Mouse (Mus musculus): ENCODE results near the gene Tmem178b. TPM values are rescaled to one million over a fixed set of nuclear protein-coding genes. Genes with fewer than 3 reads are reported as not detected.

Gene Tmem178b
- polyA plus RNA-seq, 1 experiment from 2014 or later: 1.2 TPM

- H3K4me1 ChIP-seq (ENCODE audit: control insufficient read depth, insufficient read depth, low read length): peaks cover 3% of the 10 kb centered on the region; the same call in 1 of the 2 replicates
- H3K27me3 ChIP-seq (ENCODE audit: control insufficient read depth, insufficient read depth, low read length): no peaks in the 10 kb centered on the region
- no peak overlapping the region for H3K27ac ChIP-seq (ENCODE audit: low read length)
- H3K36me3 ChIP-seq (ENCODE audit: control insufficient read depth, insufficient read depth, low read length): no peaks in the 10 kb centered on the region
- H3K4me3 ChIP-seq (replicated peaks; ENCODE audit: low read length): no peak overlapping the region
- WGBS: 81% methylated on average over 2 of the region's 2 CpGs
- no peak for ATAC-seq (ENCODE audit: insufficient read depth, low FRiP score)
- H3K9me3 ChIP-seq (replicated peaks; ENCODE audit: control insufficient read depth, low read length): no peaks in the 10 kb centered on the region
- no peak overlapping the region for H3K4me2 ChIP-seq (ENCODE audit: low read depth, low read length)
- no peak overlapping the region for H3K9ac ChIP-seq (ENCODE audit: low read length)
These were observed 42.7 kb downstream of the Tmem178b start for GRCm38 (mm10) chr6:39915636-39916281.

DNA sequence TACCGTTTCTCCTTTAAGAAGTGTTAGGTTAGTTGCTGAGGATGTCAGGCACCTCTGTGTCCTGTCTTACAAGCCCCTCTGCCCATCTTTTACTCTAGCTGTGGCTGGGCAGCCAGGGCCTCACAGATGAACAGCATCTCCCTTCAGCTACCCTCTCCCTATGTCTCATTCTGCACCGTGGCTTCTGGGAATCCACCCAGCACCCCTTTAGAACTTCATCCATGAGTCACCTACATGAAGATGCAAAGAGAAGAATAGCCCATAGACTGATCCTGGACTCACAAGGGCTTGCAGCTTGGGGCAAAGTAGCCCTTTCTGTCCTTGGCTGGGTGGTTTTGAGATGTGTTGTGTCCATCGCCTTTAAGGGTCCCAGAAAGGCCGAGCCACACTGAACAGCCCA is 43.4 kb downstream of the Tmem178b start:
- H3K9ac ChIP-seq (ENCODE audit: low read length): no peak overlapping the region
- H3K9me3 ChIP-seq (replicated peaks; ENCODE audit: control insufficient read depth, low read length): no peaks in the 10 kb centered on the region
- no peak overlapping the region for H3K4me3 ChIP-seq (replicated peaks; ENCODE audit: low read length)
- no peak overlapping the region for H3K4me2 ChIP-seq (ENCODE audit: low read depth, low read length)
- WGBS: 85% methylated on average over 4 of the region's 4 CpGs
- ATAC-seq (ENCODE audit: insufficient read depth, low FRiP score): no peak
- peaks cover 3% of the 10 kb centered on the region; the same call in 1 of the 2 replicates for H3K4me1 ChIP-seq (ENCODE audit: control insufficient read depth, insufficient read depth, low read length)
- no peaks in the 10 kb centered on the region for H3K36me3 ChIP-seq (ENCODE audit: control insufficient read depth, insufficient read depth, low read length)
- H3K27me3 ChIP-seq (ENCODE audit: control insufficient read depth, insufficient read depth, low read length): no peaks in the 10 kb centered on the region
- no peak overlapping the region for H3K27ac ChIP-seq (ENCODE audit: low read length)

- H3K4me1 ChIP-seq (ENCODE audit: control insufficient read depth, insufficient read depth, low read length): peaks cover 3% of the 10 kb centered on the region; the same call in 1 of the 2 replicates
- no peak overlapping the region for H3K27ac ChIP-seq (ENCODE audit: low read length)
- H3K4me3 ChIP-seq (replicated peaks; ENCODE audit: low read length): no peak overlapping the region
- no peak overlapping the region for H3K9ac ChIP-seq (ENCODE audit: low read length)
- H3K9me3 ChIP-seq (replicated peaks; ENCODE audit: control insufficient read depth, low read length): no peaks in the 10 kb centered on the region
- WGBS: 50% methylated on average over 8 of the region's 8 CpGs
- H3K4me2 ChIP-seq (ENCODE audit: low read depth, low read length): no peak overlapping the region
- no peaks in the 10 kb centered on the region for H3K27me3 ChIP-seq (ENCODE audit: control insufficient read depth, insufficient read depth, low read length)
- no peaks in the 10 kb centered on the region for H3K36me3 ChIP-seq (ENCODE audit: control insufficient read depth, insufficient read depth, low read length)
- no peak for ATAC-seq (ENCODE audit: insufficient read depth, low FRiP score)
These were observed 44.2 kb downstream of the Tmem178b start for GRCm38 (mm10) chr6:39917242-39917641.

DNA sequence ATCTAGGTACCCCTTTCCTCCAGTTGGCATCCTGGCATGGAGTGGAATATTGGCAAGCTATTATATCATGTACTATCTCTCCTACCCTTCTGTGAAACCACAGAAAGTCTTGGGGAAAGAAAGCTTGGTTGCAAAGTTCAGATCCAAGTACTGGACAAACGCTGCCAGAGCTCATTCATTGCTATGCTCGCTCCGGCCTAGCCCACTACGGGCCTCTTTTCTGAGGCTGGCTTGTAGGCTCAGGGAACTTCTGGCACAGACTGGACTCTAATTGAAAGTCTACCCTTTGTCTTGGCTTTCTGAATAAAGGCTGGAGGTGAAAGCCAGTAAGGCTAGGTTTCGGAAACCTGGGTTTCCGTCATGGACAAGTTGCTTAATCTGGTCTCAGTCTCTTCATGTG is 44.7 kb downstream of the Tmem178b start:
- Histone ChIP-seq H3K9ac (ENCODE audit: low read length) (no peak overlapping the region), H3K27ac (ENCODE audit: low read length) (no peak overlapping the region), H3K9me3 (replicated peaks; ENCODE audit: control insufficient read depth, low read length) (no peaks in the 10 kb centered on the region), H3K27me3 (ENCODE audit: control insufficient read depth, insufficient read depth, low read length) (no peaks in the 10 kb centered on the region), H3K4me1 (ENCODE audit: control insufficient read depth, insufficient read depth, low read length) (peaks cover 3% of the 10 kb centered on the region; the same call in 1 of the 2 replicates), H3K36me3 (ENCODE audit: control insufficient read depth, insufficient read depth, low read length) (no peaks in the 10 kb centered on the region), H3K4me2 (ENCODE audit: low read depth, low read length) (no peak overlapping the region), H3K4me3 (replicated peaks; ENCODE audit: low read length) (no peak overlapping the region)
- no peak for ATAC-seq (ENCODE audit: insufficient read depth, low FRiP score)
- 91% methylated on average over 6 of the region's 6 CpGs for WGBS

GRCm38 (mm10) chr6:39919011-39919709 is 46.1 kb downstream of the Tmem178b start:
- 70% methylated on average over 6 of the region's 6 CpGs for WGBS

GRCm38 (mm10) chr6:39926442-39926841 is 53.4 kb downstream of the Tmem178b start:
- Histone ChIP-seq H3K36me3 (ENCODE audit: control insufficient read depth, insufficient read depth, low read length) (no peaks in the 10 kb centered on the region), H3K4me3 (replicated peaks; ENCODE audit: low read length) (no peak overlapping the region), H3K9ac (ENCODE audit: low read length) (no peak overlapping the region), H3K4me1 (ENCODE audit: control insufficient read depth, insufficient read depth, low read length) (no peaks in the 10 kb centered on the region), H3K9me3 (replicated peaks; ENCODE audit: control insufficient read depth, low read length) (no peaks in the 10 kb centered on the region), H3K4me2 (ENCODE audit: low read depth, low read length) (no peak overlapping the region), H3K27me3 (ENCODE audit: control insufficient read depth, insufficient read depth, low read length) (no peaks in the 10 kb centered on the region), H3K27ac (ENCODE audit: low read length) (no peak overlapping the region)
- no peak for ATAC-seq (ENCODE audit: insufficient read depth, low FRiP score)
- WGBS: 78% methylated on average over 10 of the region's 10 CpGs

More at GRCm38 (mm10) chr6:39919011-39919709, 46.1 kb downstream of the Tmem178b start:
- H3K4me3 ChIP-seq (replicated peaks; ENCODE audit: low read length): no peak overlapping the region
- H3K9me3 ChIP-seq (replicated peaks; ENCODE audit: control insufficient read depth, low read length): no peaks in the 10 kb centered on the region
- H3K36me3 ChIP-seq (ENCODE audit: control insufficient read depth, insufficient read depth, low read length): no peaks in the 10 kb centered on the region
- no peaks in the 10 kb centered on the region for H3K27me3 ChIP-seq (ENCODE audit: control insufficient read depth, insufficient read depth, low read length)
- no peak overlapping the region for H3K9ac ChIP-seq (ENCODE audit: low read length)
- H3K27ac ChIP-seq (ENCODE audit: low read length): no peak overlapping the region
- peaks cover 3% of the 10 kb centered on the region; the same call in 1 of the 2 replicates for H3K4me1 ChIP-seq (ENCODE audit: control insufficient read depth, insufficient read depth, low read length)
- H3K4me2 ChIP-seq (ENCODE audit: low read depth, low read length): no peak overlapping the region
- ATAC-seq (ENCODE audit: insufficient read depth, low FRiP score): peak; percentile 68; the same call in 1 of the 2 replicates

DNA sequence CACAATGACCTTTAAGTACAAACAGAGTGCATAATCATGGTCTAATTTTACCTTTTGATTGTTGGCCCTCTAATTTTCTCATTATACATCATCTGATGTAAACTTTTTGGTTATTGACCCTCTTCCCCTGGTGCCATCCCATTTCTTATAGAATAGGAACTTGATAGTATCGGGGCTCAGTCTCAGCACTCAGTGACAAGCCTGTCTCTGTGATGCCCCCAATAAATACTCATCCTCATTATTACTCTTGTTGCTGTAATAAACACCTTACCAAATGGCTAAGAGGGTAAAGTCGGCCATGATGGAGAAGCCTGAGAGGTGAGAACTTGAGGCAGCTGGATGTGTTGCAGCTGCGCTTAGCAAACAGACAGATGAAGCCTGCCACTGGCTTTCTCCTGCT is 63.5 kb downstream of the Tmem178b start:
- Histone ChIP-seq H3K4me3 (replicated peaks; ENCODE audit: low read length) (no peak overlapping the region), H3K9ac (ENCODE audit: low read length) (no peak overlapping the region), H3K9me3 (replicated peaks; ENCODE audit: control insufficient read depth, low read length) (no peaks in the 10 kb centered on the region), H3K36me3 (ENCODE audit: control insufficient read depth, insufficient read depth, low read length) (no peaks in the 10 kb centered on the region), H3K4me2 (ENCODE audit: low read depth, low read length) (no peak overlapping the region), H3K4me1 (ENCODE audit: control insufficient read depth, insufficient read depth, low read length) (no peaks in the 10 kb centered on the region), H3K27ac (ENCODE audit: low read length) (no peak overlapping the region), H3K27me3 (ENCODE audit: control insufficient read depth, insufficient read depth, low read length) (no peaks in the 10 kb centered on the region)
- ATAC-seq (ENCODE audit: insufficient read depth, low FRiP score): no peak
- WGBS: 66% methylated on average over 3 of the region's 3 CpGs

GRCm38 (mm10) chr6:39940920-39941319 is 67.8 kb downstream of the Tmem178b start:
- H3K4me1 ChIP-seq (ENCODE audit: control insufficient read depth, insufficient read depth, low read length): no peaks in the 10 kb centered on the region
- no peak overlapping the region for H3K4me3 ChIP-seq (replicated peaks; ENCODE audit: low read length)
- no peaks in the 10 kb centered on the region for H3K36me3 ChIP-seq (ENCODE audit: control insufficient read depth, insufficient read depth, low read length)
- H3K4me2 ChIP-seq (ENCODE audit: low read depth, low read length): no peak overlapping the region
- no peaks in the 10 kb centered on the region for H3K9me3 ChIP-seq (replicated peaks; ENCODE audit: control insufficient read depth, low read length)
- no peak for ATAC-seq (ENCODE audit: insufficient read depth, low FRiP score)
- H3K9ac ChIP-seq (ENCODE audit: low read length): no peak overlapping the region
- 84% methylated on average over 7 of the region's 7 CpGs for WGBS
- H3K27me3 ChIP-seq (ENCODE audit: control insufficient read depth, insufficient read depth, low read length): no peaks in the 10 kb centered on the region
- no peak overlapping the region for H3K27ac ChIP-seq (ENCODE audit: low read length)

DNA sequence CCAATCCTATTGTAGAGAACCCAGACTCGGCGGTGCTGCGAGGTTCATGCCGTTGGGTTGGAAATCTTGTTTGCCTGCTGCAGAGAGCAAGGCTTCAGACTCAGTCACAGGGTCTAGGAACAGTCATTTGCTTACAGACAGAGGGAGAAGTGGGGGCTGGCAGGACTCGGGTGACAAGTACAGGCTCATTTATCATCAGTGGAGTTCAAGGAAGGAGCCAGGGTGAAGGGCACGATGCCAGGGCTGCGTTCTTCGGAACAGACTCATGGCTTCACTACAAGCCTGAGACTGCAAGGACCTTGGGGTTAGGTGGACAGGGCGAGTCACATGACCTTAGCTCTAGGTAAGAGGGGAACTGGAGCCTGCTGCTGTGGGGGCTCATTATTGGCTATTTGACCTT is 71.8 kb downstream of the Tmem178b start:
- no peaks in the 10 kb centered on the region for H3K27me3 ChIP-seq (ENCODE audit: control insufficient read depth, insufficient read depth, low read length)
- no peak for ATAC-seq (ENCODE audit: insufficient read depth, low FRiP score)
- no peak overlapping the region for H3K9ac ChIP-seq (ENCODE audit: low read length)
- H3K4me3 ChIP-seq (replicated peaks; ENCODE audit: low read length): no peak overlapping the region
- no peaks in the 10 kb centered on the region for H3K9me3 ChIP-seq (replicated peaks; ENCODE audit: control insufficient read depth, low read length)
- 74% methylated on average over 9 of the region's 9 CpGs for WGBS
- no peak overlapping the region for H3K27ac ChIP-seq (ENCODE audit: low read length)
- no peaks in the 10 kb centered on the region for H3K36me3 ChIP-seq (ENCODE audit: control insufficient read depth, insufficient read depth, low read length)
- H3K4me1 ChIP-seq (ENCODE audit: control insufficient read depth, insufficient read depth, low read length): no peaks in the 10 kb centered on the region
- no peak overlapping the region for H3K4me2 ChIP-seq (ENCODE audit: low read depth, low read length)
